Mouse (Mus musculus) layer of hippocampus, postnatal 25 days (tissue): ENCODE measurements around the gene Mcidas. TPM values are rescaled to one million over a fixed set of nuclear protein-coding genes. Genes with fewer than 3 reads are reported as not detected.

Source experiments
- DNase-seq, 2 experiments: peaks; one replicate each; pipeline ENCODE4 v3.0.0; 2022; ENCODE audit warnings: mixed read lengths in 2 of 2, low spot score in 1 of 2; ENCODE audit errors: extremely low spot score in 1 of 2
- total RNA-seq, 2 experiments: library from RNA; stranded (reverse); gene quantifications; 2 replicates each; pipeline ENCODE4 v1.2.3; 2021

The Mcidas gene
- total RNA-seq: under 1 TPM; 0.37 to 0.75 TPM

- DNase-seq: no peak
Observed at GRCm38 (mm10) chr13:112993531-112994152, at the start of gene Mcidas. Mcidas (plus strand) TSS chr13:112993845.

GRCm38 (mm10) chr13:112945312-112945711, 48.3 kb upstream of the Mcidas start:
- DNase-seq: no peak

GRCm38 (mm10) chr13:112945900-112946299, 47.7 kb upstream of the Mcidas start:
- DNase-seq: no peak

GRCm38 (mm10) chr13:112954067-112954466, 39.6 kb upstream of the Mcidas start:
- DNase-seq: no peak

GRCm38 (mm10) chr13:112963081-112963480, 30.6 kb upstream of the Mcidas start:
- no peak for DNase-seq

GRCm38 (mm10) chr13:112964421-112964820, 29.2 kb upstream of the Mcidas start:
- no peak for DNase-seq

GRCm38 (mm10) chr13:112967267-112967666, 26.4 kb upstream of the Mcidas start:
- DNase-seq: no peak

- DNase-seq: no peak
Observed at GRCm38 (mm10) chr13:112976720-112977119, 16.9 kb upstream of the Mcidas start.

- DNase-seq: no peak
Observed at GRCm38 (mm10) chr13:112985605-112986450, 7.8 kb upstream of the Mcidas start.

- DNase-seq: no peak
Observed at GRCm38 (mm10) chr13:112986451-112986950, 7.1 kb upstream of the Mcidas start.

GRCm38 (mm10) chr13:112987532-112987943, 6.1 kb upstream of the Mcidas start, which contains the start of gene Ccno:
Ccno (plus strand) TSS chr13:112987802.
- peak; percentile 78 to 82 for DNase-seq

GRCm38 (mm10) chr13:112987991-112988390, 5.7 kb upstream of the Mcidas start:
- peak in 1 of 2 experiments; percentile 54 for DNase-seq

GRCm38 (mm10) chr13:112988866-112989265, 4.8 kb upstream of the Mcidas start:
- DNase-seq: no peak

- no peak for DNase-seq
Observed at GRCm38 (mm10) chr13:112989541-112989940, 4.1 kb upstream of the Mcidas start.

- DNase-seq: no peak
Observed at GRCm38 (mm10) chr13:112990346-112990745, 3.3 kb upstream of the Mcidas start.

- peak; percentile 34 to 60 for DNase-seq
Observed at GRCm38 (mm10) chr13:112994191-112994590, 546 bp downstream of the Mcidas start.

- DNase-seq: no peak
Observed at GRCm38 (mm10) chr13:112996407-112996806, 2.8 kb downstream of the Mcidas start.

- no peak for DNase-seq
Observed at GRCm38 (mm10) chr13:112997369-112997768, 3.7 kb downstream of the Mcidas start.

GRCm38 (mm10) chr13:112998427-112999201, 5.0 kb downstream of the Mcidas start:
- peak; percentile 24 to 35 for DNase-seq

- no peak for DNase-seq
Observed at GRCm38 (mm10) chr13:113000090-113000489, 6.4 kb downstream of the Mcidas start.
